Comparison of ENCODE assay signal across 8 mouse cellular contexts in the genomic region with DNA sequence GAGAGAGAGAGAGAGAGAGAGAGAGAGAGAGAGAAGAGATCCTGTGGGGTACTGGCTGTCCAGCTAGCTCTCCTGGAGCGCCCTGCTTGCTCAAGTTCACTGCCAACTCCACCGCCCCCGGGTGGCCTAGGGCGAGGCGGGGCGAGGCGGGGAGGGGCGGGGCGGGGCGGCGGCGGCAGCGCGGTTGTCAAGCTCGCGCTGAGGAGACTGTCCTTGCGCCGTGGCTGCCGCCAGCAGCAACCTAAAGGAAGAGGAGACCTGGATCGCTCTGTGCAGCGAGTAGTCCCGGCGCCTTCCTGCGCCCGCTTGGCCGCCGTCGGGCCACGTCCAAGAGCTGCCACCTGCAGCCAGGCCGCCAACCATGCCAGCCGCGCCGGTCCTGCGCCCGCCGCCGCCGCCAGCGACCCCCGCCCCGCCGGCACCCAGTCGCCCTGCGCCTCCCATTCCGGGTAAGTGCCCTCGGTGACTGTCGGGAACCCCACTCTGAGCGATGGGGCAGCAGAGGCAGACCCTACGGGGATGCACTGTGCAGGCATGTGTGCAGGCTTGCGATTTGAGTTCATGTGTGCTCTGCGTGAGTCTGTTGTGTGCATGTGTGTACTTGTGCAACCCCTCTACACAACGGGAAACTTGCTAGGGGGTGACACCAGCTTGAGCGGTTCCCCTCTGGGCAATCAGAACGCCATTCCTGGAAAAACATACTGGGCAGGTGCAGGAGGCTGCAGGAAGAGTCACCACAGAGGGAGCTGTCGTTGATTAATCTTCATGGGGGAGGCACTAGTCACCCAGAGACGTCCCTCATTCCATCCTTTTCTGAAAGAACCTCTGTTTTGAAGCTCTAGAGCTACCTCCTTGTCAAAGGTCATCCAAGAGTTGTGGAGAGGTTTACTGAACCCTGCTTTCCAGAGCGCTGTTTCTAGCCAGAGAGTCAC. TPM values are rescaled to one million over a fixed set of nuclear protein-coding genes. Genes with fewer than 3 reads are reported as not detected.
DNase-seq lines count a peak whose midpoint lies in the region; ATAC-seq lines count a peak whose summit lies in the region.

A gene (plus strand): TSS at position 178 of the 932 bp plus-strand sequence.

- peak; percentile 60; the same call in 1 of the 2 replicates for ATAC-seq in heart, embryonic 11.5 days (replicated peaks; ENCODE audit: insufficient number of reproducible peaks, low FRiP score, low TSS enrichment)
- peak; percentile 89 for ATAC-seq in kidney, embryonic 14.5 days (ENCODE audit: low FRiP score, low TSS enrichment)
- ATAC-seq in liver, embryonic 16.5 days (ENCODE audit: low read depth) = peak; percentile 48; the same call in 1 of the 2 replicates
- peak; percentile 81 for ATAC-seq in neural tube, embryonic 14.5 days (ENCODE audit: low read depth)

- H3K9ac ChIP-seq in heart, embryonic 11.5 days (ENCODE audit: low read depth, low read length) = peak within 1 kb of the TSS; percentile 70
- H3K9ac ChIP-seq in kidney, embryonic 14.5 days (ENCODE audit: low read depth, low read length) = peak within 1 kb of the TSS; percentile 55; the same call in 1 of the 2 replicates
- no peak within 1 kb of the TSS for H3K9ac ChIP-seq in liver, embryonic 16.5 days (ENCODE audit: low read depth, low read length)
- peak within 1 kb of the TSS; percentile 62 for H3K9ac ChIP-seq in neural tube, embryonic 14.5 days (replicated peaks; ENCODE audit: low read depth, low read length)

- peak; percentile 14 for DNase-seq in gastrocnemius, adult 18-20 months (ENCODE audit: low spot score)
- DNase-seq in gastrocnemius, adult 8-10 months (ENCODE audit: low spot score in 2 of 2) = no peak
- peak; percentile 54 for DNase-seq in brain, adult 2 months (ENCODE audit: low read depth, low spot score)
- DNase-seq in c-Kit-positive CD71-positive TER-119-positive erythroid progenitor cells, embryonic 14.5 days (ENCODE audit: low spot score) = no peak

- 0 out of 2 replicates have a peak, but pooled peaks cover 3% of the 10 kb centered on the region for H3K4me1 ChIP-seq in heart, embryonic 11.5 days (ENCODE audit: control insufficient read depth, insufficient read depth, low read length)
- no peaks in the 10 kb centered on the region for H3K4me1 ChIP-seq in kidney, embryonic 14.5 days (ENCODE audit: control insufficient read depth, insufficient read depth, low read length)
- no peaks in the 10 kb centered on the region for H3K4me1 ChIP-seq in liver, embryonic 16.5 days (ENCODE audit: control insufficient read depth, low read depth, low read length)
- no peaks in the 10 kb centered on the region for H3K4me1 ChIP-seq in neural tube, embryonic 14.5 days (ENCODE audit: control insufficient read depth, insufficient read depth, low read length)

- peak within 1 kb of the TSS; percentile 62 for H3K4me3 ChIP-seq in heart, embryonic 11.5 days (ENCODE audit: low read depth, low read length)
- peak within 1 kb of the TSS; percentile 49 for H3K4me3 ChIP-seq in kidney, embryonic 14.5 days (ENCODE audit: low read length)
- peak within 1 kb of the TSS; percentile 53 for H3K4me3 ChIP-seq in liver, embryonic 16.5 days (ENCODE audit: low read depth, low read length)
- peak within 1 kb of the TSS; percentile 53 for H3K4me3 ChIP-seq in neural tube, embryonic 14.5 days (ENCODE audit: low read depth, low read length)

- H3K27me3 ChIP-seq in heart, embryonic 11.5 days (ENCODE audit: control insufficient read depth, insufficient read depth, low read length) = peaks cover 20% of the 10 kb centered on the region
- H3K27me3 ChIP-seq in kidney, embryonic 14.5 days (ENCODE audit: control insufficient read depth, insufficient read depth, low read length) = peaks cover 17% of the 10 kb centered on the region
- peaks cover 21% of the 10 kb centered on the region for H3K27me3 ChIP-seq in liver, embryonic 16.5 days (ENCODE audit: control insufficient read depth, insufficient read depth, low read depth, low read length)
- H3K27me3 ChIP-seq in neural tube, embryonic 14.5 days (ENCODE audit: control insufficient read depth, insufficient read depth, low read length) = no peaks in the 10 kb centered on the region

- no peaks in the 10 kb centered on the region for H3K9me3 ChIP-seq in heart, embryonic 11.5 days (replicated peaks; ENCODE audit: control insufficient read depth, low read length)
- no peaks in the 10 kb centered on the region for H3K9me3 ChIP-seq in kidney, embryonic 14.5 days (ENCODE audit: control insufficient read depth, low read length)
- no peaks in the 10 kb centered on the region for H3K9me3 ChIP-seq in liver, embryonic 16.5 days (replicated peaks; ENCODE audit: control insufficient read depth, low read length)
- no peaks in the 10 kb centered on the region for H3K9me3 ChIP-seq in neural tube, embryonic 14.5 days (ENCODE audit: control insufficient read depth, low read length)

- no peak within 1 kb of the TSS for H3K27ac ChIP-seq in heart, embryonic 11.5 days (ENCODE audit: low read depth, low read length)
- no peak within 1 kb of the TSS for H3K27ac ChIP-seq in kidney, embryonic 14.5 days (ENCODE audit: low read depth, low read length)
- H3K27ac ChIP-seq in liver, embryonic 16.5 days (ENCODE audit: low read length) = no peak within 1 kb of the TSS
- H3K27ac ChIP-seq in neural tube, embryonic 14.5 days (ENCODE audit: low read depth, low read length) = 0 out of 2 replicates have a peak within 1 kb of the TSS, but pooled peaks have one; percentile 10

- peak within 1 kb of the TSS; percentile 86 for H3K4me2 ChIP-seq in heart, embryonic 11.5 days
- peak within 1 kb of the TSS; percentile 83 for H3K4me2 ChIP-seq in kidney, embryonic 14.5 days (replicated peaks; ENCODE audit: low read depth, low read length)
- H3K4me2 ChIP-seq in liver, embryonic 16.5 days (ENCODE audit: low read depth, low read length) = peak within 1 kb of the TSS; percentile 66
- H3K4me2 ChIP-seq in neural tube, embryonic 14.5 days (ENCODE audit: low read depth, low read length) = peak within 1 kb of the TSS; percentile 63

- WGBS in heart, embryonic 11.5 days (ENCODE audit: insufficient replicate concordance) = 4% methylated on average over 54 of the region's 57 CpGs
- WGBS in kidney, embryonic 14.5 days = 2% methylated on average over 54 of the region's 57 CpGs
- WGBS in liver, embryonic 16.5 days (ENCODE audit: insufficient replicate concordance) = 3% methylated on average over 50 of the region's 57 CpGs
- WGBS in neural tube, embryonic 14.5 days = 3% methylated on average over 52 of the region's 57 CpGs

- H3K36me3 ChIP-seq in heart, embryonic 11.5 days (ENCODE audit: control insufficient read depth, insufficient read depth, low read length) = no peaks in the 10 kb centered on the region
- H3K36me3 ChIP-seq in kidney, embryonic 14.5 days (ENCODE audit: control insufficient read depth, insufficient read depth, low read length) = no peaks in the 10 kb centered on the region
- no peaks in the 10 kb centered on the region for H3K36me3 ChIP-seq in liver, embryonic 16.5 days (ENCODE audit: control insufficient read depth, insufficient read depth)
- no peaks in the 10 kb centered on the region for H3K36me3 ChIP-seq in neural tube, embryonic 14.5 days (ENCODE audit: control insufficient read depth, insufficient read depth, low read length)

RNA-seq across cellular contexts. Expression of the gene that starts here (rescaled TPM):
- under 1 TPM; 0.30 to 0.36 TPM for total RNA-seq in gastrocnemius, adult 18-20 months (2021)
- under 1 TPM; 0.12 to 0.44 (median 0.36) TPM for total RNA-seq in gastrocnemius, adult 8-10 months (2022)
- polyA plus RNA-seq in heart, embryonic 11.5 days (2014; fragmentation: Nextera tagmentation; extraction: Ambion mirVana) = 1.3 and 2.0 TPM in 2 replicates
- 1.0 and 2.0 TPM in 2 replicates for polyA plus RNA-seq in kidney, embryonic 14.5 days (2014; fragmentation: Nextera tagmentation; extraction: Ambion mirVana)
- polyA plus RNA-seq in liver, embryonic 16.5 days (2015; fragmentation: Nextera tagmentation; extraction: Ambion mirVana) = 0.12 TPM in 1 of 2 replicates, not detected in the other
- 10.3 and 13.0 TPM in 2 replicates for polyA plus RNA-seq in neural tube, embryonic 14.5 days (2014; fragmentation: Nextera tagmentation; extraction: Ambion mirVana)

Comparison
In these comparisons a context has a peak if more than half of its experiments do, and no peak if none do; other contexts are left out.
1. Peak in DNase-seq in gastrocnemius, adult 18-20 months; RNA of the gene not detected or under 1 TPM.
2. Peak in ATAC-seq, H3K4me3 ChIP-seq and H3K4me2 ChIP-seq in liver, embryonic 16.5 days; RNA of the gene not detected or under 1 TPM.